9 mouse cellular contexts compared by ENCODE assay signal in genomic region chr12:81402187-81402586, GRCm38 (mm10). TPM values are rescaled to one million over a fixed set of nuclear protein-coding genes. Genes with fewer than 3 reads are reported as not detected.
A peak's percentile ranks its signal among the peaks of the same experiment; 100 is the strongest.
DNase-seq lines count a peak whose midpoint lies in the region; ATAC-seq and TF ChIP-seq lines count a peak whose summit lies in the region.
"Had no signal": no experiment of that assay in that cellular context is flagged by ENCODE, and none has a peak within 500 bp of the region (broad histone marks: within the 10 kb centered on the region; RNA-seq: fewer than 3 reads in every experiment).

No protein-coding gene starts in this region.

- no peaks in the 10 kb centered on the region for H3K9me3 ChIP-seq in liver, embryonic 12.5 days (replicated peaks)
- H3K9me3 ChIP-seq in embryonic facial prominence, embryonic 14.5 days (ENCODE audit: control insufficient read depth, low read length) = no peaks in the 10 kb centered on the region
- no peaks in the 10 kb centered on the region for H3K9me3 ChIP-seq in intestine, embryonic 16.5 days (ENCODE audit: control insufficient read depth, low read length)
- no peaks in the 10 kb centered on the region for H3K9me3 ChIP-seq in midbrain, embryonic 11.5 days (ENCODE audit: control insufficient read depth, low read length)
- H3K9me3 ChIP-seq: embryonic facial prominence, embryonic 12.5 days had no signal

- no peak overlapping the region for H3K27ac ChIP-seq in liver, embryonic 12.5 days
- no peak overlapping the region for H3K27ac ChIP-seq in bone marrow, adult 2 months (ENCODE audit: control insufficient read depth, insufficient read depth, low read depth, low read length, poor library complexity)
- H3K27ac ChIP-seq in embryonic facial prominence, embryonic 14.5 days (replicated peaks; ENCODE audit: low read depth, low read length) = no peak overlapping the region
- H3K27ac ChIP-seq in intestine, embryonic 16.5 days (ENCODE audit: low read length) = no peak overlapping the region
- no peak overlapping the region for H3K27ac ChIP-seq in left cerebral cortex, adult 2 months
- H3K27ac ChIP-seq in midbrain, embryonic 11.5 days (ENCODE audit: low read depth, low read length) = no peak overlapping the region
- H3K27ac ChIP-seq: embryonic facial prominence, embryonic 12.5 days had no signal

- H3K9ac ChIP-seq in liver, embryonic 12.5 days = no peak overlapping the region
- H3K9ac ChIP-seq in embryonic facial prominence, embryonic 14.5 days (ENCODE audit: low read depth, low read length) = no peak overlapping the region
- H3K9ac ChIP-seq in intestine, embryonic 16.5 days (ENCODE audit: low read depth, low read length) = no peak overlapping the region
- H3K9ac ChIP-seq in midbrain, embryonic 11.5 days (ENCODE audit: low read length) = no peak overlapping the region
- H3K9ac ChIP-seq: embryonic facial prominence, embryonic 12.5 days had no signal

- no peaks in the 10 kb centered on the region for H3K27me3 ChIP-seq in liver, embryonic 12.5 days (replicated peaks)
- H3K27me3 ChIP-seq in embryonic facial prominence, embryonic 14.5 days (replicated peaks; ENCODE audit: control insufficient read depth, insufficient read depth, low read length) = no peaks in the 10 kb centered on the region
- H3K27me3 ChIP-seq in intestine, embryonic 16.5 days (replicated peaks; ENCODE audit: control insufficient read depth, insufficient read depth, low read length) = no peaks in the 10 kb centered on the region
- no peaks in the 10 kb centered on the region for H3K27me3 ChIP-seq in midbrain, embryonic 11.5 days (ENCODE audit: control insufficient read depth, insufficient read depth, low read length)
- H3K27me3 ChIP-seq: embryonic facial prominence, embryonic 12.5 days had no signal

- peak; percentile 20; the same call in 1 of the 2 replicates for TF ChIP-seq CTCF in bone marrow, adult 2 months (IDR thresholded peaks at IDR 0.05; ENCODE audit: control insufficient read depth, insufficient read depth, low read length)
- peak; percentile 86 for TF ChIP-seq CTCF in left cerebral cortex, adult 2 months (IDR thresholded peaks at IDR 0.05)

- intact Hi-C loops in left cerebral cortex, adult 2 months (cut with DNase I) = loop anchor here (1.0 kb wide), 2 partner anchors 203 to 420 kb away; no protein-coding TSS in a partner anchor

- no peak for TF ChIP-seq POLR2A in bone marrow, adult 2 months (IDR thresholded peaks at IDR 0.05; ENCODE audit: borderline replicate concordance, control insufficient read depth, low read depth, low read length)

- WGBS in liver, embryonic 12.5 days (ENCODE audit: insufficient replicate concordance) = 21% methylated on average over 1 of the region's 1 CpGs
- WGBS in bone marrow, adult 2 months = 10% methylated on average over 1 of the region's 1 CpGs
- 13% methylated on average over 1 of the region's 1 CpGs for WGBS in embryonic facial prominence, embryonic 14.5 days
- WGBS in intestine, embryonic 16.5 days = 16% methylated on average over 1 of the region's 1 CpGs
- 24% methylated on average over 1 of the region's 1 CpGs for WGBS in midbrain, embryonic 11.5 days

- no peaks in the 10 kb centered on the region for H3K4me1 ChIP-seq in liver, embryonic 12.5 days
- H3K4me1 ChIP-seq in bone marrow, adult 2 months (ENCODE audit: control insufficient read depth, insufficient read depth, low read length) = no peaks in the 10 kb centered on the region
- no peaks in the 10 kb centered on the region for H3K4me1 ChIP-seq in embryonic facial prominence, embryonic 14.5 days (ENCODE audit: control insufficient read depth, insufficient read depth, low read length)
- no peaks in the 10 kb centered on the region for H3K4me1 ChIP-seq in intestine, embryonic 16.5 days (ENCODE audit: control insufficient read depth, insufficient read depth, low read length)
- H3K4me1 ChIP-seq in midbrain, embryonic 11.5 days (ENCODE audit: control insufficient read depth, insufficient read depth, low read length) = no peaks in the 10 kb centered on the region
- H3K4me1 ChIP-seq: embryonic facial prominence, embryonic 12.5 days had no signal

- DNase-seq in liver = peak; percentile 38
- DNase-seq in embryonic facial prominence, embryonic 14.5 days (ENCODE audit: low spot score) = peak; percentile 70
- DNase-seq in left cerebral cortex, adult 2 months (ENCODE audit: extremely low spot score in 1 of 2, low spot score in 2 of 2) = peak; percentile 69 to 73
- DNase-seq in midbrain, embryonic 11.5 days (ENCODE audit: low spot score, missing footprints) = peak; percentile 95
- DNase-seq in thymus, postnatal 0 days (ENCODE audit: low spot score) = peak; percentile 55

- ATAC-seq in liver, embryonic 12.5 days = no peak
- ATAC-seq in embryonic facial prominence, embryonic 14.5 days (ENCODE audit: low read depth) = no peak
- 0 out of 2 replicates have a peak, but pooled peaks have one; percentile 50 for ATAC-seq in intestine, embryonic 16.5 days
- no peak for ATAC-seq in midbrain, embryonic 11.5 days (ENCODE audit: low FRiP score)

- no peak overlapping the region for H3K4me2 ChIP-seq in liver, embryonic 12.5 days
- no peak overlapping the region for H3K4me2 ChIP-seq in embryonic facial prominence, embryonic 14.5 days (ENCODE audit: low read depth, low read length)
- H3K4me2 ChIP-seq in intestine, embryonic 16.5 days (ENCODE audit: low read depth, low read length) = no peak overlapping the region
- H3K4me2 ChIP-seq in midbrain, embryonic 11.5 days = no peak overlapping the region
- H3K4me2 ChIP-seq: embryonic facial prominence, embryonic 12.5 days had no signal

- no peak overlapping the region for H3K4me3 ChIP-seq in liver, embryonic 12.5 days
- H3K4me3 ChIP-seq in bone marrow, adult 2 months (replicated peaks; ENCODE audit: control insufficient read depth, low read depth, low read length) = no peak overlapping the region
- no peak overlapping the region for H3K4me3 ChIP-seq in embryonic facial prominence, embryonic 14.5 days (ENCODE audit: low read depth, low read length)
- no peak overlapping the region for H3K4me3 ChIP-seq in intestine, embryonic 16.5 days (ENCODE audit: low read length)
- no peak overlapping the region for H3K4me3 ChIP-seq in left cerebral cortex, adult 2 months
- H3K4me3 ChIP-seq in midbrain, embryonic 11.5 days (ENCODE audit: low read depth, low read length) = no peak overlapping the region
- H3K4me3 ChIP-seq: embryonic facial prominence, embryonic 12.5 days had no signal

- no peaks in the 10 kb centered on the region for H3K36me3 ChIP-seq in liver, embryonic 12.5 days
- no peaks in the 10 kb centered on the region for H3K36me3 ChIP-seq in embryonic facial prominence, embryonic 14.5 days (ENCODE audit: control insufficient read depth, insufficient read depth, low read length)
- no peaks in the 10 kb centered on the region for H3K36me3 ChIP-seq in intestine, embryonic 16.5 days (ENCODE audit: control insufficient read depth, insufficient read depth, low read length)
- no peaks in the 10 kb centered on the region for H3K36me3 ChIP-seq in midbrain, embryonic 11.5 days (ENCODE audit: control insufficient read depth, insufficient read depth, low read length)

RNA-seq across cellular contexts. Expression of gene Adam4, which starts 19.6 kb away (rescaled TPM):
- 0.31 and 0.36 TPM in 2 replicates for polyA plus RNA-seq in liver, embryonic 12.5 days (2016; fragmentation: Nextera tagmentation; extraction: Ambion mirVana)
- 0.52 and 1.5 TPM in 2 replicates for polyA plus RNA-seq in bone marrow, adult 2 months (2011; ENCODE audit: insufficient read depth, insufficient read length, low replicate concordance, missing spikeins)
- polyA plus RNA-seq in embryonic facial prominence, embryonic 14.5 days (2014; fragmentation: Nextera tagmentation; extraction: Ambion mirVana) = 0.41 and 0.45 TPM in 2 replicates
- polyA plus RNA-seq in intestine, embryonic 16.5 days (2015; fragmentation: Nextera tagmentation; extraction: Ambion mirVana) = 0.56 and 0.67 TPM in 2 replicates
- 1 to 10 TPM; 2.9 to 3.3 TPM for total RNA-seq in left cerebral cortex, adult 2 months (2021)
- polyA plus RNA-seq in midbrain, embryonic 11.5 days (2014; fragmentation: Nextera tagmentation; extraction: Ambion mirVana) = 0.46 and 0.56 TPM in 2 replicates
- polyA plus RNA-seq in thymus, postnatal 0 days (2015; fragmentation: Nextera tagmentation; extraction: Ambion mirVana) = 0.35 and 0.36 TPM in 2 replicates

RNA-seq across cellular contexts. Expression of gene Gm4787, which starts 22.9 kb away (rescaled TPM):
- 0.08 and 0.16 TPM in 2 replicates for polyA plus RNA-seq in liver, embryonic 12.5 days (2016; fragmentation: Nextera tagmentation; extraction: Ambion mirVana)
- 1.1 TPM in 1 of 2 replicates, not detected in the other for polyA plus RNA-seq in bone marrow, adult 2 months (2011; ENCODE audit: insufficient read depth, insufficient read length, low replicate concordance, missing spikeins)
- 0.25 and 0.35 TPM in 2 replicates for polyA plus RNA-seq in embryonic facial prominence, embryonic 14.5 days (2014; fragmentation: Nextera tagmentation; extraction: Ambion mirVana)
- 0.16 and 0.20 TPM in 2 replicates for polyA plus RNA-seq in intestine, embryonic 16.5 days (2015; fragmentation: Nextera tagmentation; extraction: Ambion mirVana)
- 1 to 10 TPM; 1.8 to 2.6 TPM for total RNA-seq in left cerebral cortex, adult 2 months (2021)
- polyA plus RNA-seq in midbrain, embryonic 11.5 days (2014; fragmentation: Nextera tagmentation; extraction: Ambion mirVana) = 0.21 and 0.33 TPM in 2 replicates
- 0.15 and 0.39 TPM in 2 replicates for polyA plus RNA-seq in thymus, postnatal 0 days (2015; fragmentation: Nextera tagmentation; extraction: Ambion mirVana)

Comparison
In these comparisons a context has a peak if more than half of its experiments do, and no peak if none do; other contexts are left out.
1. DNase-seq: peak in every context shown above with its lines; median percentile 95 in midbrain, embryonic 11.5 days; 71 in left cerebral cortex, adult 2 months; 70 in embryonic facial prominence, embryonic 14.5 days; 55 in thymus, postnatal 0 days; 38 in liver.